Mouse (Mus musculus) lung, postnatal 36 days (tissue): Measurements from ENCODE around the gene Gm12695.

Source experiments
- DNase-seq: peaks from one replicate; pipeline ENCODE4 v3.0.0; 2022; ENCODE audit warnings: mixed read lengths

Gene Gm12695

GRCm38 (mm10) chr4:96697511-96698217 lies 87.3 kb downstream of the Gm12695 start:
- DNase-seq: no peak

GRCm38 (mm10) chr4:96696614-96697360 lies 88.2 kb downstream of the Gm12695 start:
- DNase-seq: peak; percentile 33

GRCm38 (mm10) chr4:96687358-96687803 lies 97.6 kb downstream of the Gm12695 start:
- no peak for DNase-seq

- DNase-seq: no peak
These were observed 101.5 kb downstream of the Gm12695 start for GRCm38 (mm10) chr4:96683474-96683873.

- no peak for DNase-seq
These were observed 104.0 kb downstream of the Gm12695 start for GRCm38 (mm10) chr4:96680966-96681365.

- no peak for DNase-seq
These were observed 104.8 kb downstream of the Gm12695 start for GRCm38 (mm10) chr4:96680233-96680632.
